Mouse (Mus musculus) CH12.LX (cell line): ENCODE data around the gene Eloa. TPM values are rescaled to one million over a fixed set of nuclear protein-coding genes. Genes with fewer than 3 reads are reported as not detected.
A peak's percentile ranks its signal among the peaks of the same experiment; 100 is the strongest.

Experiments
- DNase-seq: peaks from one replicate; pipeline ENCODE4 v3.0.0-alpha.2; 2013; ENCODE audit errors: extremely low read depth
- H3K27ac ChIP-seq: 2 replicates; pipeline ENCODE4 v1.5.1; 2012; ENCODE audit warnings: low read depth, mild to moderate bottlenecking, control low read depth, moderate library complexity; ENCODE audit not compliant: insufficient read depth
- H3K27me3 ChIP-seq: replicated peaks from 2 replicates; pipeline ENCODE3; 2012; ENCODE audit warnings: inconsistent platforms
- H3K36me3 ChIP-seq, 2 experiments: replicated peaks in 1 of 2; 2 replicates each; pipeline versions ENCODE3 to v1.6.1; 2012; ENCODE audit warnings: inconsistent platforms in 1 of 2, low read length in 1 of 2, mild to moderate bottlenecking in 1 of 2, mixed read lengths in 1 of 2, moderate library complexity in 1 of 2; ENCODE audit not compliant: control insufficient read depth in 1 of 2, insufficient read depth in 1 of 2
- H3K4me1 ChIP-seq, 2 experiments: 2 replicates each; pipeline ENCODE4 v1.6.1; 2012; ENCODE audit warnings: inconsistent platforms in 1 of 2, moderate library complexity in 1 of 2; ENCODE audit not compliant: insufficient read depth in 2 of 2, control insufficient read depth in 1 of 2
- H3K4me2 ChIP-seq: 2 replicates; pipeline ENCODE4 v1.6.1; 2012; ENCODE audit warnings: low read depth, mild to moderate bottlenecking, control low read depth; ENCODE audit not compliant: poor library complexity, insufficient read depth, severe bottlenecking
- H3K4me3 ChIP-seq, 3 experiments: fragments of 150-350 bp in 1 of 3; sonication (generic) in 1 of 3; replicated peaks in 1 of 3; 2 replicates each; pipeline versions ENCODE3 to v1.5.1; 2011 to 2012; ENCODE audit warnings: low read depth in 2 of 3, low read length in 2 of 3, mild to moderate bottlenecking in 2 of 3, moderate library complexity in 2 of 3, control low read depth in 1 of 3, improper control_type of control experiment in 1 of 3, inconsistent platforms in 1 of 3, mixed read lengths in 1 of 3; ENCODE audit not compliant: poor library complexity in 1 of 3
- H3K79me2 ChIP-seq: replicated peaks from 2 replicates; pipeline ENCODE4 v1.6.1; 2012; ENCODE audit warnings: mild to moderate bottlenecking, moderate library complexity; ENCODE audit not compliant: control insufficient read depth, poor library complexity, insufficient read depth, severe bottlenecking; ENCODE audit errors: extremely low read depth
- H3K9ac ChIP-seq: 2 replicates; pipeline ENCODE4 v1.6.1; 2012; ENCODE audit warnings: low read depth, mild to moderate bottlenecking, control low read depth, moderate library complexity; ENCODE audit not compliant: insufficient read depth
- H3K9me3 ChIP-seq: replicated peaks from 2 replicates; pipeline ENCODE3; 2012; ENCODE audit warnings: low read length, inconsistent platforms, mixed read lengths
- CHD2 ChIP-seq: IDR thresholded peaks from 2 replicates; pipeline ENCODE4 v1.6.1; 2011; ENCODE audit warnings: low read length, improper control_type of control experiment
- CTCF ChIP-seq, 2 experiments: IDR thresholded peaks in 1 of 2; conservative IDR thresholded peaks in 1 of 2; 2 replicates each; pipeline ENCODE4 v1.5.1; 2011 to 2012; ENCODE audit warnings: low read depth in 2 of 2, low read length in 2 of 2, improper control_type of control experiment in 1 of 2, inconsistent platforms in 1 of 2, mild to moderate bottlenecking in 1 of 2, moderate library complexity in 1 of 2
- E2F4 ChIP-seq: IDR thresholded peaks from 2 replicates; pipeline ENCODE4 v1.6.1; 2011; ENCODE audit warnings: low read depth, low read length, improper control_type of control experiment; ENCODE audit not compliant: insufficient replicate concordance
- HCFC1 ChIP-seq: IDR thresholded peaks from 2 replicates; pipeline ENCODE4 v1.6.1; 2012; ENCODE audit warnings: low read depth, mild to moderate bottlenecking, inconsistent platforms, low read length, improper control_type of control experiment
- IRF4 ChIP-seq: IDR thresholded peaks from 2 replicates; pipeline ENCODE4 v1.6.1; 2014; ENCODE audit warnings: low read depth, mild to moderate bottlenecking, inconsistent platforms, low read length, improper control_type of control experiment
- JUN ChIP-seq: IDR thresholded peaks from 2 replicates; pipeline ENCODE4 v1.6.1; 2011; ENCODE audit warnings: low read depth, mild to moderate bottlenecking, low read length, improper control_type of control experiment, moderate library complexity; ENCODE audit not compliant: insufficient read depth
- JUND ChIP-seq: conservative IDR thresholded peaks from 2 replicates; pipeline ENCODE4 v1.6.1; 2011; ENCODE audit warnings: low read depth, low read length, improper control_type of control experiment
- MAFK ChIP-seq: IDR thresholded peaks from 2 replicates; pipeline ENCODE4 v1.6.1; 2011; ENCODE audit warnings: low read length, improper control_type of control experiment; ENCODE audit not compliant: insufficient replicate concordance
- MAX ChIP-seq: IDR thresholded peaks from 2 replicates; pipeline ENCODE4 v1.6.1; 2011; ENCODE audit warnings: low read length, improper control_type of control experiment
- POLR2A ChIP-seq: IDR thresholded peaks from 2 replicates; pipeline ENCODE4 v1.6.1; 2011; ENCODE audit warnings: low read depth, mild to moderate bottlenecking, improper control_type of control experiment, low read length
- RAD21 ChIP-seq: IDR thresholded peaks from 2 replicates; pipeline ENCODE4 v1.6.1; 2011; ENCODE audit warnings: low read depth, mild to moderate bottlenecking, low read length, improper control_type of control experiment, moderate library complexity
- RCOR1 ChIP-seq: conservative IDR thresholded peaks from 2 replicates; pipeline ENCODE4 v1.6.1; 2012; ENCODE audit warnings: low read depth, mild to moderate bottlenecking, inconsistent platforms, low read length, improper control_type of control experiment
- SMC3 ChIP-seq: IDR thresholded peaks from 2 replicates; pipeline ENCODE4 v1.6.1; 2011; ENCODE audit warnings: low read depth, low read length, improper control_type of control experiment
- TBP ChIP-seq: conservative IDR thresholded peaks from 2 replicates; pipeline ENCODE4 v1.6.1; 2011; ENCODE audit warnings: low read depth, low read length, improper control_type of control experiment
- TCF12 ChIP-seq: IDR thresholded peaks from 2 replicates; pipeline ENCODE4 v1.6.1; 2014; ENCODE audit warnings: low read depth, mild to moderate bottlenecking, inconsistent platforms, low read length, improper control_type of control experiment
- dilution Hi-C: fragments of 300-500 bp; cut with MboI; formaldehyde crosslinking; loops from 2 replicates; pipeline ENCODE4 v1.14.3; 2020; ENCODE audit warnings: low sequenced_read_pairs; ENCODE audit not compliant: extremely low pct_unique_long_range_greater_than_20kb, extremely low pct_ligation_motif_present
- in situ Hi-C: fragments of 300-500 bp; cut with MboI; formaldehyde crosslinking; loops from 3 replicates; pipeline ENCODE4 v1.14.3; 2019; ENCODE audit warnings: low sequenced_read_pairs, low pct_ligation_motif_present, low pct_unique_long_range_greater_than_20kb, mixed read lengths
- polyA plus RNA-seq: library from polyadenylated mRNA; unstranded; fragments of >175 nt; gene quantifications from 2 replicates; pipeline ENCODE4 v1.2.1, GENCODE M21; 2012; ENCODE audit warnings: low read depth; ENCODE audit not compliant: insufficient read length
- total RNA-seq, 2 experiments: library from RNA; depleted of rRNA; stranded (reverse); fragments of 300-350 nt in 1 of 2; fragments of >200 nt in 1 of 2; gene quantifications; 2 replicates each; pipeline ENCODE4 v1.2.3; 2012 to 2014

The Eloa gene
- total and polyA plus RNA-seq, 3 experiments: 45.8 to 66.2 (median 66.0) TPM

DNA sequence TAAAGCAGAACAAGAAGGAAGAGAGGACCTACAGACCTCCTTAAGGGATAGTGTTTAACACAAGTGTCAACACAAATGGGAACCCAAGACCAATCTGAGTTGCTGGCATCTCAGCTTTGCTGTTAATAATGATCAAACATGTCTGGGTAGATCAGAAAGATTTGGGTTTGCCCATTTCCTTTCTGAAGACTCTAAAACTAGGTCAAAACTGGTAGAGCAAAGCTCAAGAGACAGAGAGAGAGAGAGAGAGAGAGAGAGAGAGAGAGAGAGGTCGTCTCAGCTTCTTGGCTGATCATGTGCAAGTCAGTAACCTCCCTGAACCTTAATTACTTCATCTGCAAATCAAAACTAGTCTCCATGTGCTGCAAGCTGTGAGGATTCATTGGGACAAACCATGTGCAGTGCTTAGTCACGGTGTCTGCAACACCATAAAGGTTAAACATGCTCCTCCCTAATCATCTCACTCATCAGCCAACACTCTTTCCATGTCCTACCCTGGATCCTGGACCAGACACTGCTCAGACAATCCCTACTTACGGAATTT, 5.4 kb downstream of the Eloa start:
- DNase-seq: no peak
- Histone ChIP-seq H3K9ac (peak overlapping the region; percentile 26; the same call in 1 of the 2 replicates), H3K79me2 (peaks cover 91% of the 10 kb centered on the region), H3K36me3 (peaks cover 31 to 68% of the 10 kb centered on the region in 2 experiments), H3K27ac (no peak overlapping the region), H3K4me1 (peaks cover 9 to 44% of the 10 kb centered on the region in 2 experiments), H3K27me3 (no peaks in the 10 kb centered on the region), H3K9me3 (no peaks in the 10 kb centered on the region), H3K4me3 (no peak overlapping the region), H3K4me2 (no peak overlapping the region)
- TF ChIP-seq MAX (no peak), IRF4 (no peak)
- in situ Hi-C loops: no loop called here
- dilution Hi-C loops: no loop called here

- Histone ChIP-seq H3K79me2 (peaks cover 46% of the 10 kb centered on the region), H3K4me2 (no peak overlapping the region), H3K9ac (no peak overlapping the region), H3K36me3 (peaks cover 69 to 90% of the 10 kb centered on the region in 2 experiments), H3K4me3 (no peak overlapping the region), H3K27me3 (no peaks in the 10 kb centered on the region), H3K9me3 (no peaks in the 10 kb centered on the region), H3K4me1 (peaks cover 3 to 16% of the 10 kb centered on the region in 2 experiments; a peak in 2 of 4 replicates), H3K27ac (no peak overlapping the region)
- DNase-seq: no peak
- in situ Hi-C loops (no loop called here), dilution Hi-C loops (no loop called here)
- no peak for TF ChIP-seq E2F4
- no peak for TF ChIP-seq TBP
- TF ChIP-seq SMC3: peak; percentile 64
- peak; percentile 57 for TF ChIP-seq RAD21
- TF ChIP-seq CTCF (conservative IDR thresholded peaks at IDR 0.05 in 1 of 2, IDR thresholded peaks at IDR 0.05 in 1 of 2; ENCODE audit: low read depth in 2 of 2, low read length in 2 of 2): peak in 1 of 2 experiments; percentile 56; a peak in 2 of 4 replicates
Observed at GRCm38 (mm10) chr4:136010586-136010985, 11.0 kb downstream of the Eloa start.

GRCm38 (mm10) chr4:136008782-136009447, 12.6 kb downstream of the Eloa start:
- Histone ChIP-seq H3K27me3 (no peaks in the 10 kb centered on the region), H3K9me3 (no peaks in the 10 kb centered on the region), H3K9ac (no peak overlapping the region), H3K4me2 (no peak overlapping the region), H3K27ac (no peak overlapping the region), H3K36me3 (peaks cover 83 to 92% of the 10 kb centered on the region in 2 experiments), H3K4me3 (no peak overlapping the region), H3K4me1 (peaks cover 0 to 5% of the 10 kb centered on the region in 2 experiments; a peak in 2 of 4 replicates), H3K79me2 (peaks cover 30% of the 10 kb centered on the region)
- DNase-seq: no peak
- dilution Hi-C loops (no loop called here), in situ Hi-C loops (no loop called here)
- TF ChIP-seq MAFK: no peak
- TF ChIP-seq HCFC1: no peak
- TF ChIP-seq RCOR1: no peak
- TF ChIP-seq POLR2A: no peak
- no peak for TF ChIP-seq CHD2
- no peak for TF ChIP-seq JUND
- TF ChIP-seq JUN: no peak
- TF ChIP-seq TCF12: no peak
